Mouse (Mus musculus): ENCODE results near the gene Upp2. TPM values are rescaled to one million over a fixed set of nuclear protein-coding genes. Genes with fewer than 3 reads are reported as not detected.

The Upp2 gene
- polyA plus RNA-seq, 1 experiment from 2014 or later, result 14.4 TPM

DNA sequence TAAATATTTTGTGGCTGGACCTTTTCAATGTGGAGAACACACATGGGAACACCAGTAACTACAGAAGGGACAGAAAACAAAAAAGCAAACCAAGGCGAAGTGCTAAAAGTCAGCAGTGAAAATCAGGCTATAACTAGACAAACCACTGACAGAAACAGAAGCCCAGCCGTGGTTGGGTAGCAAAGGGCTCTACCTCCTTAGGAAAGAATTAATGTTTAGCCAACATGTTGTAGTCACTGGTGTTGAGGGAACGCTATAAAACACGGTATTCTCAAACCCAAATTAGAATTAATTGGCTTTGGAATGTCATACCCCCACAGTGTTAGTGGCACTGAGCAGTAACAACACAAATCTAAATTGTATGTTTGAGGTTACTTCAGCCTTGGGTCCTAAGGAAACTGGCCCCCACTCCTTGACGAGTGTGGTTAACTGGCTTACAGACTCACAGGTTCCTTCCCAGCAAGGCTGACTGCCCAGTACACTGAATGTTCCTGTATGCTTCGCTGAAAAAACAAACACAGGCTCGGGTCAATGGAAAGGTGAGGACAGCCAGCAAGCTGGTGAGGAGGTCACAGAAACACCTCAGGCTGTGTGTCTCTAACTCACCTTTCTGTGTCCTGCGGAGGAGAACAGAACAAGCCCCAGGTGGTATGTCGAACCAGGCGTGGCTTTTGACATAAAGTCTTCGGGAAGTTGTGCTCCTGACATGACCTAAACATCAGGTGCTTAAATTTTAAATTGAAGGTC, 180.6 kb downstream of the Upp2 start:
- Histone ChIP-seq H3K36me3 (ENCODE audit: control insufficient read depth, insufficient read depth, low read length) (no peaks in the 10 kb centered on the region), H3K9me3 (ENCODE audit: control insufficient read depth, low read length) (no peaks in the 10 kb centered on the region), H3K4me2 (ENCODE audit: low read length) (no peak overlapping the region), H3K27ac (replicated peaks; ENCODE audit: low read depth, low read length) (no peak overlapping the region), H3K27me3 (ENCODE audit: control insufficient read depth, insufficient read depth, low read length) (no peaks in the 10 kb centered on the region), H3K4me3 (replicated peaks; ENCODE audit: low read depth, low read length) (no peak overlapping the region), H3K9ac (replicated peaks; ENCODE audit: low read length) (no peak overlapping the region), H3K4me1 (ENCODE audit: control insufficient read depth, insufficient read depth, low read length) (no peaks in the 10 kb centered on the region)
- 82% methylated on average over 11 of the region's 11 CpGs for WGBS
- no peak for DNase-seq
- no peak for ATAC-seq (ENCODE audit: low FRiP score, low TSS enrichment)

DNA sequence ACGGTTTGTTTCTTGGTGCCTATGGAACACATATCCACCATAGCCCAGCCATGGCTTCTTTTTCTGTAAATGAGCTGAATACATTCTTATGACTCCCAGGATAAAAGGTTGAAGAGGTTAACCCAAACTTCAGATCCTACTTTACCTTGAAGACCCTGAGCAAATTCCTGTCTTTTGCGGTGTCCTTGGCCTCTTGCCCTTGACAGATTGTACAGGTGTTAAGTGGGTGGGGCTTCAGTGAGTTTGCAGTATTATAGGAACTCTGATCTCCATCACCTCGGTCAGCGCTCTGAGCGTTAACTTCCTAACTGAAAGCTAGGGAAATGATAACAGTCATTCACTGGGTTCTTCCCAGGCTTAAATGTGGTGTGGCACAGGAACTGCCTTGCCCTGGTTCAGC, 181.2 kb downstream of the Upp2 start:
- Histone ChIP-seq H3K36me3 (ENCODE audit: control insufficient read depth, insufficient read depth, low read length) (no peaks in the 10 kb centered on the region), H3K4me1 (ENCODE audit: control insufficient read depth, insufficient read depth, low read length) (no peaks in the 10 kb centered on the region), H3K4me2 (ENCODE audit: low read length) (no peak overlapping the region), H3K27me3 (ENCODE audit: control insufficient read depth, insufficient read depth, low read length) (no peaks in the 10 kb centered on the region), H3K9me3 (ENCODE audit: control insufficient read depth, low read length) (no peaks in the 10 kb centered on the region), H3K27ac (replicated peaks; ENCODE audit: low read depth, low read length) (no peak overlapping the region), H3K4me3 (replicated peaks; ENCODE audit: low read depth, low read length) (no peak overlapping the region), H3K9ac (replicated peaks; ENCODE audit: low read length) (no peak overlapping the region)
- no peak for ATAC-seq (ENCODE audit: low FRiP score, low TSS enrichment)
- DNase-seq, result no peak
- whole genome bisulfite sequencing, result 90% methylated on average over 5 of the region's 5 CpGs

DNA sequence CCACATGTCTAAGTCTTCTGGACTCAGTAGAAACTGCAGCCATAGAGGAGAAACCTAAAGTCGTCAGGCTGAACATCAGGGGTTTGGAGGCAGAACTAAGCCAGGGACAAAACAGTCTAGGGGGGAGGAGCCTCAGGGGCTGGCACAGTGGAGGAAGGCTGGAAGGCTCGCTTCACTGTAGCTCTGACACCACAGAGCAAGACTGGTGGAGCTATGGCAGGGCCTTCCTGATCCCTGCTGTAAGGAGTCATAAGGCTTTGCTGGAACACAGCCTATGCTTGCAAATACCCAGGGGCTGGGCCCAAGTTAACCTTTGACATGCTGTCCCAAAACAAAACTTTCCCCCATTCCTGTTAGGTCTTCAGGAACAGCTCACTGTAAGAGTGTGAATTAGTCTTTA, 185.8 kb downstream of the Upp2 start:
- 11% methylated on average over 2 of the region's 2 CpGs for WGBS
- ATAC-seq (ENCODE audit: low FRiP score, low TSS enrichment) (no peak), DNase-seq (no peak)
- no peaks in the 10 kb centered on the region for H3K27me3 ChIP-seq (ENCODE audit: control insufficient read depth, insufficient read depth, low read length)
- no peak overlapping the region for H3K4me3 ChIP-seq (replicated peaks; ENCODE audit: low read depth, low read length)
- no peak overlapping the region for H3K27ac ChIP-seq (replicated peaks; ENCODE audit: low read depth, low read length)
- H3K9me3 ChIP-seq (ENCODE audit: control insufficient read depth, low read length), result no peaks in the 10 kb centered on the region
- no peaks in the 10 kb centered on the region for H3K4me1 ChIP-seq (ENCODE audit: control insufficient read depth, insufficient read depth, low read length)
- H3K9ac ChIP-seq (replicated peaks; ENCODE audit: low read length), result no peak overlapping the region
- H3K36me3 ChIP-seq (ENCODE audit: control insufficient read depth, insufficient read depth, low read length), result no peaks in the 10 kb centered on the region
- no peak overlapping the region for H3K4me2 ChIP-seq (ENCODE audit: low read length)

DNA sequence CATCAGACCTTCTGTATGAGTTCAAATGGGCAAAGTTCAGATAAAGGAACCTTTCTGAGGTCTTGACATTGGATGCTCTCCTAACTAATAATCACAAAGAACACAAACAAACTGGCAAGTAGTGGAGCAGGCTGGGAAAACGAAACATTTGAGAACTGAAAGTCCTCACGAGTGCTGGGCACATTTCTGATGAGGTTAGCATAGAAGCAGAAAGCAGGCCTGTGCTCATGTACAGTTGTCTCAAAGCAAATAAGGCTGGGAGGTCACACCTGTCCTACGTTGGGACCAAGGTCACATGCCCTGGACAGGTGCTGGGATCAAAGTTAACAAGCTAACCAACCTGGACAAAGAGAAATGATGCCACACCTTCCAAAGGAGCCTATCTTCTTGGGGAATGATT, 187.6 kb downstream of the Upp2 start:
- ATAC-seq (ENCODE audit: low FRiP score, low TSS enrichment), result no peak

DNA sequence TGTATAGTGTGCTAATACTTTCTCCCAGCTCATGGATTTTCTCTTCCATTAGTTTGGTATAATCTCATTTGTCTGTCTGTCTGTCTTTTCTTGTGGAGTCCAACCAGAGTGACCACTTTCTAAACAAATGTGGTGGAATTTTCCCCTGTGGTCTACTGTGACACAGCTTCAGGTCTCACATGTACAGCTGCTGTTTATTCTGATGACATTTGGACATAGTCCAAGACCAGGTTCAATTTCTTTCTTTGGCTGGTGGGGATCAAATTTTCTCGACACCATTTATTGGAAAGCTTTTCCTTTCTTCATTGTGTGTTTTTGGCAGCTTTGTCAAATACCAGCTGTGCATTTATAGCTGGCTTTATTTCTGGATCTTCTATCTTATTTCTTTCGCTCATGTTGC, 191.0 kb downstream of the Upp2 start:
- no peaks in the 10 kb centered on the region for H3K27me3 ChIP-seq (ENCODE audit: control insufficient read depth, insufficient read depth, low read length)
- 74% methylated on average over 2 of the region's 2 CpGs for WGBS

More for the DNA sequence above, 187.6 kb downstream of the Upp2 start:
- H3K4me3 ChIP-seq (replicated peaks; ENCODE audit: low read depth, low read length), result no peak overlapping the region
- H3K4me2 ChIP-seq (ENCODE audit: low read length), result no peak overlapping the region
- H3K9ac ChIP-seq (replicated peaks; ENCODE audit: low read length), result no peak overlapping the region
- no peaks in the 10 kb centered on the region for H3K36me3 ChIP-seq (ENCODE audit: control insufficient read depth, insufficient read depth, low read length)
- DNase-seq, result no peak
- no peak overlapping the region for H3K27ac ChIP-seq (replicated peaks; ENCODE audit: low read depth, low read length)
- H3K27me3 ChIP-seq (ENCODE audit: control insufficient read depth, insufficient read depth, low read length), result no peaks in the 10 kb centered on the region
- H3K9me3 ChIP-seq (ENCODE audit: control insufficient read depth, low read length), result no peaks in the 10 kb centered on the region
- H3K4me1 ChIP-seq (ENCODE audit: control insufficient read depth, insufficient read depth, low read length), result no peaks in the 10 kb centered on the region
- 84% methylated on average over 3 of the region's 3 CpGs for WGBS

DNA sequence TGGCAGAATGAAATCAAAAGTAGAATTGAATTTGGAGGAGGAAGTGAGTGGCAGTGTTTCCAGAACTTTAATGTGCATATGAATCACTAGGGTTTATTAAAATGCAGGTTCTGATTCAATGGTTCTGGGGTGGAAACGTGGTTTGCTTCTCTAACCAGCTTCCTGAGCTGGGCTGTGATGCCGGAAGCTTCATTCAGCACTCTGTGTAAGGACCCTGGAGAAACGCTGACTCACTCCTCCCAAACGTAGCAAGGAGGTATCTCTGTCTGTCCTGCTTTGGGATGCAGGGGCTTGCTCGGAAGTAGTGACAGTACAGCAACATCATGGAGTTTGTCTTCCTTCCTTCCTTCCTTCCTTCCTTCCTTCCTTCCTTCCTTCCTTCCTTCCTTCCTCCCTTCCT, 192.6 kb downstream of the Upp2 start:
- Histone ChIP-seq H3K36me3 (ENCODE audit: control insufficient read depth, insufficient read depth, low read length) (no peaks in the 10 kb centered on the region), H3K4me3 (replicated peaks; ENCODE audit: low read depth, low read length) (no peak overlapping the region), H3K27ac (replicated peaks; ENCODE audit: low read depth, low read length) (no peak overlapping the region), H3K9ac (replicated peaks; ENCODE audit: low read length) (no peak overlapping the region), H3K9me3 (ENCODE audit: control insufficient read depth, low read length) (no peaks in the 10 kb centered on the region), H3K27me3 (ENCODE audit: control insufficient read depth, insufficient read depth, low read length) (no peaks in the 10 kb centered on the region), H3K4me1 (ENCODE audit: control insufficient read depth, insufficient read depth, low read length) (no peaks in the 10 kb centered on the region), H3K4me2 (ENCODE audit: low read length) (no peak overlapping the region)
- WGBS, result 64% methylated on average over 5 of the region's 5 CpGs
- ATAC-seq (ENCODE audit: low FRiP score, low TSS enrichment) (no peak), DNase-seq (no peak)

More for the DNA sequence above, 191.0 kb downstream of the Upp2 start:
- Histone ChIP-seq H3K9ac (replicated peaks; ENCODE audit: low read length) (no peak overlapping the region), H3K4me3 (replicated peaks; ENCODE audit: low read depth, low read length) (no peak overlapping the region), H3K4me2 (ENCODE audit: low read length) (no peak overlapping the region), H3K36me3 (ENCODE audit: control insufficient read depth, insufficient read depth, low read length) (no peaks in the 10 kb centered on the region), H3K4me1 (ENCODE audit: control insufficient read depth, insufficient read depth, low read length) (no peaks in the 10 kb centered on the region), H3K27ac (replicated peaks; ENCODE audit: low read depth, low read length) (no peak overlapping the region), H3K9me3 (ENCODE audit: control insufficient read depth, low read length) (no peaks in the 10 kb centered on the region)
- ATAC-seq (ENCODE audit: low FRiP score, low TSS enrichment) (no peak), DNase-seq (no peak)

DNA sequence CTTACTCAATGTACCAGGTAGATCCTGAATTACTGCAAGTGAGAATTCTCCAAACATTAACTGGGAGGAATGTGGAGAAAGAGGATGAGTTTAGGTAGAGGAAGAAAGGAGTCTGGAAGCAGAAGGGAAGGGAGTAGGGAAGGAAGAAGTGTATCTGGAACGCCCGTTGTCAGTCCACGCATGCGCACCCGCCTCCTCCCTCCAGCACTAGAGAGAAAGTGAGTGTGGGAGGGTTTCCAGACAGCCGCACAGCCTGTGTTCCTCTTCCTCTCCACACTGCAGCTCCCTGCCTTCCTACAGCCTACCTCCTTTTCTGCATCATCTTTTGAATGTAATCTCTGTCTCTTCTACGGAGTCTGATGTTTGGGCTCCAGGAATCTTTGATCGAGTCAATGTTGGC, 198.0 kb downstream of the Upp2 start:
- no peak for DNase-seq
- ATAC-seq (ENCODE audit: low FRiP score, low TSS enrichment), result no peak
- no peaks in the 10 kb centered on the region for H3K36me3 ChIP-seq (ENCODE audit: control insufficient read depth, insufficient read depth, low read length)
- no peak overlapping the region for H3K4me2 ChIP-seq (ENCODE audit: low read length)
- no peak overlapping the region for H3K4me3 ChIP-seq (replicated peaks; ENCODE audit: low read depth, low read length)
- no peak overlapping the region for H3K27ac ChIP-seq (replicated peaks; ENCODE audit: low read depth, low read length)
- H3K4me1 ChIP-seq (ENCODE audit: control insufficient read depth, insufficient read depth, low read length), result no peaks in the 10 kb centered on the region
- H3K27me3 ChIP-seq (ENCODE audit: control insufficient read depth, insufficient read depth, low read length), result no peaks in the 10 kb centered on the region
- WGBS, result 92% methylated on average over 8 of the region's 8 CpGs
- H3K9me3 ChIP-seq (ENCODE audit: control insufficient read depth, low read length), result no peaks in the 10 kb centered on the region
- no peak overlapping the region for H3K9ac ChIP-seq (replicated peaks; ENCODE audit: low read length)

DNA sequence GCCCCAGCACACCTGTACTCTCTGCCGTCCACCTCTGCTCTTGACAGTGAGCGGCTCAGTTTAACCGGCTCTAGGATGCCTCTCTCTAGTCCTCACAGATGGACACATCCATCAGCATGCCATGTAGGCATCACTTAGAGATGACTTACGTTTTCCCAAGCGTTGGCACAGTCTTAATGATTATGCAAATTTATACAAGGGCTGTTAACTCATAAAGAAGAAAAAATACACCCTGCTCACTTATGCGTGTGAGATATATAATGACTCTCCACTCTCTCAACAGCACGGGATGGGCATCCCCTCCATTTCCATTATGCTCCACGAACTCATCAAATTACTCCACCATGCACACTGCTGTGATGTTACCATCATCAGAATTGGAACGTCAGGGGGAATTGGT, 206.7 kb downstream of the Upp2 start:
- Histone ChIP-seq H3K4me1 (ENCODE audit: control insufficient read depth, insufficient read depth, low read length) (no peaks in the 10 kb centered on the region), H3K27ac (replicated peaks; ENCODE audit: low read depth, low read length) (no peak overlapping the region), H3K9me3 (ENCODE audit: control insufficient read depth, low read length) (no peaks in the 10 kb centered on the region), H3K9ac (replicated peaks; ENCODE audit: low read length) (no peak overlapping the region), H3K4me3 (replicated peaks; ENCODE audit: low read depth, low read length) (no peak overlapping the region), H3K36me3 (ENCODE audit: control insufficient read depth, insufficient read depth, low read length) (no peaks in the 10 kb centered on the region), H3K27me3 (ENCODE audit: control insufficient read depth, insufficient read depth, low read length) (no peaks in the 10 kb centered on the region), H3K4me2 (ENCODE audit: low read length) (no peak overlapping the region)
- ATAC-seq (ENCODE audit: low FRiP score, low TSS enrichment) (no peak; the same call in 1 of the 2 replicates), DNase-seq (no peak)
- WGBS, result 71% methylated on average over 9 of the region's 9 CpGs

DNA sequence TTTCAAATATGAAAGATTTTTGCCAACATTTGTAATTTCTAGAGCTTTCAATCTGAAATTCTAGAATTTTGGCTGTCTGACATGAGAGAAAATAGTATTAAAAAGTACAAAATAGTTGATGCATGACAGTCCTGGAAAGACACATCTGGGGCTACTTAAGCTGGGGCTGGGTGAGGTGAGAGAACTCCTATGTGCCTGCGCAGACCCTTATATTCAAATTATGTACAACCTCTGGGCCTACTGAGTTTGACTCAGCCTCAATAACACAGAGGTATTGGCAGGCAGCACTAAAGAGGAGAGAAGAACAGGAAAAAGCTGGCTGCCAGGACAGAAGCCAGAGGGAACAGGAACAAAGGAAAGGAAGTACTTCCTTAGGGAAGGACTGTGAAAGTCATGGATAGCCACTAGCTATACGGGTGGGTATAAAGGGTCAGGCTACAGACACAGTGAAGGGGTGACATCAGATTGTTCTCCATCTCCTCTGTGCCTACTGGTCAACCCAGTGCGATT, 211.9 kb downstream of the Upp2 start:
- H3K27ac ChIP-seq (replicated peaks; ENCODE audit: low read depth, low read length), result no peak overlapping the region
- WGBS, result 91% methylated on average over 3 of the region's 3 CpGs
- DNase-seq (no peak), ATAC-seq (ENCODE audit: low FRiP score, low TSS enrichment) (no peak)
- H3K4me2 ChIP-seq (ENCODE audit: low read length), result no peak overlapping the region
- no peaks in the 10 kb centered on the region for H3K9me3 ChIP-seq (ENCODE audit: control insufficient read depth, low read length)
- no peaks in the 10 kb centered on the region for H3K4me1 ChIP-seq (ENCODE audit: control insufficient read depth, insufficient read depth, low read length)
- no peak overlapping the region for H3K9ac ChIP-seq (replicated peaks; ENCODE audit: low read length)
- H3K27me3 ChIP-seq (ENCODE audit: control insufficient read depth, insufficient read depth, low read length), result no peaks in the 10 kb centered on the region
- H3K4me3 ChIP-seq (replicated peaks; ENCODE audit: low read depth, low read length), result no peak overlapping the region
- H3K36me3 ChIP-seq (ENCODE audit: control insufficient read depth, insufficient read depth, low read length), result no peaks in the 10 kb centered on the region

Measured in midbrain, embryonic 14.5 days (tissue).